Mouse (Mus musculus) hindbrain, postnatal 0 days (tissue): ENCODE results near the gene Alb. TPM values are rescaled to one million over a fixed set of nuclear protein-coding genes. Genes with fewer than 3 reads are reported as not detected.

ENCODE experiments used
- ATAC-seq: fragments of 200-750 bp; cut with Nextera tagmentation; 2 replicates; pipeline ENCODE4 v1.8.0; 2017; ENCODE audit warnings: mild to moderate bottlenecking, moderate TSS enrichment, moderate library complexity
- DNase-seq: peaks from one replicate; pipeline ENCODE4 v3.0.0-alpha.2; 2015; ENCODE audit warnings: low spot score
- H3K27ac ChIP-seq: fragments of 300-500 bp; sonication (generic); 2 replicates; pipeline ENCODE4 v1.5.1; 2014; ENCODE audit warnings: mild to moderate bottlenecking
- H3K27me3 ChIP-seq: fragments of 300-500 bp; sonication (generic); 2 replicates; pipeline ENCODE4 v1.6.1; 2014; ENCODE audit warnings: low read length, mixed read lengths; ENCODE audit not compliant: insufficient read depth
- H3K36me3 ChIP-seq: fragments of 300-500 bp; sonication (generic); 2 replicates; pipeline ENCODE4 v1.6.1; 2014; ENCODE audit warnings: low read length, mixed read lengths; ENCODE audit not compliant: insufficient read depth
- H3K4me1 ChIP-seq: fragments of 300-500 bp; sonication (generic); 2 replicates; pipeline ENCODE4 v1.6.1; 2014; ENCODE audit warnings: antibody characterized with exemption, low read length, mixed read lengths; ENCODE audit not compliant: insufficient read depth
- H3K4me2 ChIP-seq: fragments of 300-500 bp; sonication (generic); 2 replicates; pipeline ENCODE4 v1.6.1; 2014; ENCODE audit warnings: low read depth, mild to moderate bottlenecking, low read length, moderate library complexity, mixed read lengths
- H3K4me3 ChIP-seq: fragments of 300-500 bp; sonication (generic); 2 replicates; pipeline ENCODE4 v1.5.1; 2014; ENCODE audit warnings: low read length
- H3K9ac ChIP-seq: fragments of 300-500 bp; sonication (generic); replicated peaks from 2 replicates; pipeline ENCODE4 v1.6.1; 2014; ENCODE audit warnings: mild to moderate bottlenecking, low read length, moderate library complexity, mixed read lengths
- H3K9me3 ChIP-seq: fragments of 300-500 bp; sonication (generic); 2 replicates; pipeline ENCODE4 v1.6.1; 2016; ENCODE audit warnings: low read length, mixed read lengths
- CTCF ChIP-seq: IDR thresholded peaks from 2 replicates; pipeline ENCODE4 v1.5.1; 2016; ENCODE audit warnings: antibody characterized with exemption, control low read depth, low read depth
- WGBS: fragments of 180-500 bp; shearing (Covaris S2); extraction: QIAGEN DNeasy Blood & Tissue Kit; methylation state at CpG from one replicate; pipeline ENCODE4 v1.1.7; 2014; 5-methylcytosine and 5-hydroxymethylcytosine counted together
- polyA plus RNA-seq: library from polyadenylated mRNA; unstranded; fragments of >200 nt; fragmentation: Nextera tagmentation; extraction: Ambion mirVana; gene quantifications from 2 replicates; pipeline ENCODE4 v1.2.1, GENCODE M21; 2015
- total RNA-seq: library from RNA; depleted of rRNA; stranded (reverse); fragments of >200 nt; gene quantifications from 2 replicates; pipeline ENCODE4 v1.2.3, GENCODE M21; 2014; rRNA removed

Gene Alb
- total and polyA plus RNA-seq, 2 experiments from 2014 or later: 0.21 TPM; not detected in 1

- no peak for TF ChIP-seq CTCF
- Histone ChIP-seq H3K9me3 (no peaks in the 10 kb centered on the region), H3K36me3 (no peaks in the 10 kb centered on the region), H3K4me1 (no peaks in the 10 kb centered on the region), H3K27me3 (no peaks in the 10 kb centered on the region), H3K27ac (no peak overlapping the region), H3K9ac (no peak overlapping the region), H3K4me2 (no peak overlapping the region), H3K4me3 (no peak overlapping the region)
- WGBS: 56% methylated on average over 2 of the region's 2 CpGs
- DNase-seq (peak; percentile 25), ATAC-seq (no peak)
Observed at GRCm38 (mm10) chr5:90506507-90506906, 45.8 kb downstream of the Alb start.

GRCm38 (mm10) chr5:90507411-90507949 lies 46.8 kb downstream of the Alb start:
- peak; percentile 87 for ATAC-seq
- Histone ChIP-seq H3K27me3 (no peaks in the 10 kb centered on the region), H3K4me1 (no peaks in the 10 kb centered on the region), H3K36me3 (no peaks in the 10 kb centered on the region), H3K4me2 (no peak overlapping the region), H3K9me3 (no peaks in the 10 kb centered on the region), H3K4me3 (no peak overlapping the region), H3K9ac (peak overlapping the region; percentile 30; the same call in 1 of the 2 replicates), H3K27ac (peak overlapping the region; percentile 65; the same call in 1 of the 2 replicates)
- DNase-seq: peak; percentile 72
- TF ChIP-seq CTCF: no peak
- WGBS: 35% methylated on average over 13 of the region's 13 CpGs

DNA sequence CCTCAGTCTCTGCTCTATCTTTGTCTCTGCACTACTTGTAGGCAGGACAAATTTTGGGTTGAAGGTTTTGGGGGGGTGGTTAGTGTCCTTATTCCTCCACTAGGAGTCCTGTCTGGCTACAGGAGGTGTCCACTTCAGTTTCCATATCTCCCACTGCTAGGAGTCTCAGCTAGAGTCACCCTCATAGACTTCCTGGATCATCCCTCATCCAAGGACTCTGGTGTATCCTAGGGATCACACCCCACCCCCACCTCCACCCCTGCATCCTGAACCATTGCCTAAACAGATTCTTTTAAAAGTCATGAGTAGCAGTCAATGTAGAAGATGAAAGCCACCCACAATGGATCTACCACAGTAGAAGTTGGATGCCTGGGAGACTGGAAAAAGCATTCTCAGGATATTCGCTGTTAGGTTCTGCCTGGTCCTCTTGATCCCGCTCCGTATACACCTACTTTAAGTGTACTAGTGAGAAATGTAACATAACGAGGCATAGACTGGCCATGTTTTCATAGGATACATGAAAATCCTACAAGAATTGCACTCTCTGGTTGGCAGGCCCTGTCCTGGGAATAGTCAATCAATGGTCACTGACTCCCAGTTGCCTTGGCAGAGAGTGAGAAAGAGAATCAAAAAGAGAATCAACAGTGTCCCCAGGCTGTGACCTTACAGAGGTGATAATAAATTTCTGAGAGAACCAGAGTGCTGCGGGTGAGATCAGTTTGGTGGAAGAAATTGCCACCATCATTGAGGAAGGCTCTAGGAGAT lies 49.3 kb downstream of the Alb start:
- no peaks in the 10 kb centered on the region for H3K9me3 ChIP-seq
- ATAC-seq: no peak

DNA sequence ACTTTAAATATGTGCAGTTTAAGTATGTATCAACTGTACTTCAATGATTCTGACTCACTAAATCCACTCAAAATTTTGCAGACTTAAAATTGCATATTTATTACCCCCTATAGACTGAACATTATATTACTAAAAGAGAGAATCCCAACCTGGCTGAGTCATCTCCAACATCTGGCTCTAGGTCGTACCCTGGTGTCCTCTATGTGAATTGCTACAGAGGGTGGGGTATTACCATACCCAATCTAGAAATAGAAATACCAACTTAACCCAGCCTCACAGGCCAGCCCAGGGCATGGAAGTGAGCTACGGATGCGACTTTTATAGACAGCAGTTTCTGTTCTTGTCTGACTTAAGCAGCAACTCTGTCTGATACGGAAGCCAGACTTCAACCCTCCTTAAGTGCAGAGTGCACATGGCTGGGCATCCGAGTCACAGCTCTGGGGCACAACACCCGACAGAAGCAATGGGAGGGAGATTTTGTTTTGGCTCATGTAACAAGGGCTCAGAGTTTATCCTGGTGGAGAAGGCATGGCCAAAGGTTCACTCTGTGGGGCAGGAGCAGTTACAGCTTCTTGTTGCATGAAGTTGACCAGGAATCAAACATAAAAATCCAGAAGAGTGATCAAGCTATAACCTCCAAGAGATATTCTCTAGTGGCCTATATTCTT lies 51.7 kb downstream of the Alb start:
- no peak for ATAC-seq
- 81% methylated on average over 6 of the region's 6 CpGs for WGBS
- H3K4me1 ChIP-seq: no peaks in the 10 kb centered on the region
- TF ChIP-seq CTCF: no peak
- DNase-seq: no peak
- H3K4me3 ChIP-seq: no peak overlapping the region
- H3K36me3 ChIP-seq: no peaks in the 10 kb centered on the region
- H3K4me2 ChIP-seq: no peak overlapping the region
- H3K9me3 ChIP-seq: no peaks in the 10 kb centered on the region
- H3K27ac ChIP-seq: no peak overlapping the region
- no peaks in the 10 kb centered on the region for H3K27me3 ChIP-seq
- H3K9ac ChIP-seq: no peak overlapping the region

More for the DNA sequence above, 49.3 kb downstream of the Alb start:
- no peak overlapping the region for H3K27ac ChIP-seq
- no peak overlapping the region for H3K9ac ChIP-seq
- 94% methylated on average over 5 of the region's 5 CpGs for WGBS
- no peaks in the 10 kb centered on the region for H3K27me3 ChIP-seq
- no peak for TF ChIP-seq CTCF
- H3K4me3 ChIP-seq: no peak overlapping the region
- no peaks in the 10 kb centered on the region for H3K4me1 ChIP-seq
- DNase-seq: no peak
- H3K4me2 ChIP-seq: no peak overlapping the region
- no peaks in the 10 kb centered on the region for H3K36me3 ChIP-seq

- H3K4me1 ChIP-seq: no peaks in the 10 kb centered on the region
- H3K27me3 ChIP-seq: no peaks in the 10 kb centered on the region
- H3K4me3 ChIP-seq: no peak overlapping the region
- TF ChIP-seq CTCF: no peak
- no peak overlapping the region for H3K4me2 ChIP-seq
- no peaks in the 10 kb centered on the region for H3K9me3 ChIP-seq
- no peak overlapping the region for H3K27ac ChIP-seq
- H3K36me3 ChIP-seq: no peaks in the 10 kb centered on the region
- 89% methylated on average over 6 of the region's 6 CpGs for WGBS
- DNase-seq (no peak), ATAC-seq (no peak)
- no peak overlapping the region for H3K9ac ChIP-seq
Observed at GRCm38 (mm10) chr5:90515561-90515960, 54.9 kb downstream of the Alb start.

DNA sequence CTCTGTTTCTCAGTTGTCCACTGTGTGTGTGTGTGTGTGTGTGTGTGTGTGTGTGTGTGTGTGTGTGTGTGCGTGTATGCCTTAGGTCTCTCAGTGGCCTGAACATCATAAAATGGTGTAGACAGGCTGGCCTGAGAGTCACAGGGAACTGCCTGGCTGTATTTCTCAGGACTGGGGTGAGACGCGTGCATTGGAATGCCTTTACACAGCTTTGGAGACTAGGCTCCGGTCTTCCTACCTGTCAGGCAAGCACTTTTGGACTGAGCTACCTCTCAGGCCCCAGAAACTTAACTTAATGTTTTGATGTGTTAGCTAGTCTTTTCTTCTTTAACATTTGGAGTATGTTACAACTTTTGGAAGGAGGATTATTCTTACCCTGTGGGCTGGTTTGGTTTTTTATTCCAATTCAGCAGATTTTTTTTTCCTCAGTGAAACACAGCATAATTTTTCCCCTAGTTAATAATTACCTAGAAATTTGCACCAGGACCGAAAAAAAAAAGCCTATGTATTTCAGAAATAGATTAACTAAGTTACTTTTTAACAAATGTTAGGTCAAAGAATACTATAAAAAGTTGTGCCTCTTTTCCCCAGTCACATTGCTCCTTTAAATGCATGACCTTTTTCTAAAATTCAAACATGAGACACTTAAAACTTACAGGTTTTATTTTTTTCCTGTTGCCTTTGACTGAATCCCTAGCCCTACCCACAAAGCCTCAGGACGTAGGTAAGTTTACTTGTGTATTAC lies 57.8 kb downstream of the Alb start, which contains the start of gene Afm:
Gene Afm (plus strand): TSS at position 577 of the 745 bp plus-strand sequence.
- TF ChIP-seq CTCF: no peak
- Histone ChIP-seq H3K36me3 (no peaks in the 10 kb centered on the region), H3K9me3 (no peaks in the 10 kb centered on the region), H3K4me3 (no peak within 1 kb of the TSS), H3K4me2 (no peak within 1 kb of the TSS), H3K27me3 (no peaks in the 10 kb centered on the region), H3K27ac (no peak within 1 kb of the TSS), H3K4me1 (no peaks in the 10 kb centered on the region), H3K9ac (no peak within 1 kb of the TSS)
- DNase-seq: no peak
- no peak for ATAC-seq
- 87% methylated on average over 6 of the region's 6 CpGs for WGBS

Other genes starting within 250 kb of the Alb start
- gene Cox18, start 236.9 kb upstream of the Alb start, total RNA-seq: 65.1 and 87.5 TPM in 2 replicates
- gene Cox18, start 236.9 kb upstream of the Alb start, polyA plus RNA-seq: 49.4 and 54.5 TPM in 2 replicates
- gene Ankrd17, start 94.3 kb upstream of the Alb start, total RNA-seq: 61.1 and 62.8 TPM in 2 replicates
- 21.1 and 23.2 TPM in 2 replicates for gene Ankrd17, start 94.3 kb upstream of the Alb start, polyA plus RNA-seq
- gene Gm9958, start 93.7 kb upstream of the Alb start, total RNA-seq: 0.68 and 1.4 TPM in 2 replicates
- gene Gm9958, start 93.7 kb upstream of the Alb start, polyA plus RNA-seq: 1.4 and 2.6 TPM in 2 replicates
- gene Afp, start 29.8 kb downstream of the Alb start, total RNA-seq: 0.99 TPM in 1 of 2 replicates, not detected in the other
- 1.2 and 1.8 TPM in 2 replicates for gene Afp, start 29.8 kb downstream of the Alb start, polyA plus RNA-seq
- not detected in 2 replicates for gene Afm, start 58.0 kb downstream of the Alb start, total RNA-seq
- gene Afm, start 58.0 kb downstream of the Alb start, polyA plus RNA-seq: not detected in 2 replicates
- gene 5830473C10Rik, start 100.2 kb downstream of the Alb start, total RNA-seq: not detected in 2 replicates
- gene 5830473C10Rik, start 100.2 kb downstream of the Alb start, polyA plus RNA-seq: 0.15 and 0.24 TPM in 2 replicates
- gene Rassf6, start 179.8 kb downstream of the Alb start, total RNA-seq: 1.4 and 1.8 TPM in 2 replicates
- 2.8 and 3.9 TPM in 2 replicates for gene Rassf6, start 179.8 kb downstream of the Alb start, polyA plus RNA-seq